Mouse (Mus musculus) hindbrain, embryonic 13.5 days (tissue): Measurements from ENCODE around the gene Vmn1r52. TPM values are rescaled to one million over a fixed set of nuclear protein-coding genes. Genes with fewer than 3 reads are reported as not detected.
"Not testable (repeated sequence)": the region's sequence is repeated elsewhere in the genome, so short reads cannot be mapped to it uniquely, and the experiment has no call there.

Experiments
- ATAC-seq: fragments of 200-750 bp; cut with Nextera tagmentation; 2 replicates; pipeline ENCODE4 v1.8.0; 2017; ENCODE audit warnings: moderate TSS enrichment; ENCODE audit not compliant: low FRiP score
- H3K27ac ChIP-seq: fragments of 300-500 bp; sonication (generic); 2 replicates; pipeline ENCODE4 v1.5.1; 2015; ENCODE audit warnings: inconsistent platforms, mild to moderate bottlenecking, moderate library complexity
- H3K27me3 ChIP-seq: fragments of 300-500 bp; sonication (generic); 2 replicates; pipeline ENCODE4 v1.6.1; 2015; ENCODE audit warnings: mild to moderate bottlenecking, inconsistent platforms
- H3K36me3 ChIP-seq: fragments of 300-500 bp; sonication (generic); 2 replicates; pipeline ENCODE4 v1.6.1; 2015; ENCODE audit warnings: mild to moderate bottlenecking, inconsistent platforms
- H3K4me1 ChIP-seq: fragments of 300-500 bp; sonication (generic); replicated peaks from 2 replicates; pipeline ENCODE4 v1.6.1; 2015; ENCODE audit warnings: inconsistent platforms
- H3K4me2 ChIP-seq: fragments of 300-500 bp; sonication (generic); 2 replicates; pipeline ENCODE4 v1.6.1; 2015; ENCODE audit warnings: inconsistent platforms, mild to moderate bottlenecking, moderate library complexity
- H3K4me3 ChIP-seq: fragments of 300-500 bp; sonication (generic); 2 replicates; pipeline ENCODE4 v1.5.1; 2015; ENCODE audit warnings: mild to moderate bottlenecking, inconsistent platforms
- H3K9ac ChIP-seq: fragments of 300-500 bp; sonication (generic); 2 replicates; pipeline ENCODE4 v1.6.1; 2015; ENCODE audit warnings: mild to moderate bottlenecking, inconsistent platforms
- H3K9me3 ChIP-seq: fragments of 300-500 bp; sonication (generic); 2 replicates; pipeline ENCODE4 v1.6.1; 2016; ENCODE audit warnings: inconsistent platforms
- WGBS: fragments of 180-500 bp; shearing (Covaris S2); methylation state at CpG from one replicate; pipeline ENCODE4 v1.1.7; 2015; 5-methylcytosine and 5-hydroxymethylcytosine counted together
- polyA plus RNA-seq: library from polyadenylated mRNA; unstranded; fragments of >200 nt; fragmentation: Nextera tagmentation; extraction: Ambion mirVana; gene quantifications from 2 replicates; pipeline ENCODE4 v1.2.1, GENCODE M21; 2015

Gene Vmn1r52
- not detected in 2 replicates for polyA plus RNA-seq

DNA sequence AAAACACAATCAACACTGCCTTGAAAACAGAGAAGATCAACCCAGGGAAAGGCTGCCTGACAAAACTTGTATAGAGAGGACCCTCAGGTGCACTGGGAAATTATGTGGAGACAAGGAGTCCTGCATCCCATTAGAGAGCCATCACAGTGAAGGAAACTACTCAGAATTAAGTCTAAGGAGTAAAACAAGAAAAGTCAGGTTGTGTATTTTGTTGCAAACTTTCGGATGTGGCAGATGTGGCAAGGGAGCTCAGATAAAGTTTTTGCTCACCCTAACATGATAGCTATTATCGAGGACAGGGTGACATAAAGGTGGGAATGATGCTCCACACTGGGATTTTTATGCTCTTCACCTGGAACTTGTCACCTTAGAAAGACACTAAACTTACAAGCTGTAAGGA lies at the start of gene Vmn1r52:
Gene Vmn1r52 (plus strand): TSS at position 301 of the 400 bp plus-strand sequence.
- no peaks in the 10 kb centered on the region for H3K9me3 ChIP-seq
- H3K36me3 ChIP-seq, result no peaks in the 10 kb centered on the region
- WGBS, result 80% methylated on average over 2 of the region's 2 CpGs
- no peak within 1 kb of the TSS for H3K9ac ChIP-seq
- no peak within 1 kb of the TSS for H3K27ac ChIP-seq
- H3K4me1 ChIP-seq, result no peaks in the 10 kb centered on the region
- ATAC-seq, result no peak
- no peaks in the 10 kb centered on the region for H3K27me3 ChIP-seq
- H3K4me2 ChIP-seq, result no peak within 1 kb of the TSS
- no peak within 1 kb of the TSS for H3K4me3 ChIP-seq

DNA sequence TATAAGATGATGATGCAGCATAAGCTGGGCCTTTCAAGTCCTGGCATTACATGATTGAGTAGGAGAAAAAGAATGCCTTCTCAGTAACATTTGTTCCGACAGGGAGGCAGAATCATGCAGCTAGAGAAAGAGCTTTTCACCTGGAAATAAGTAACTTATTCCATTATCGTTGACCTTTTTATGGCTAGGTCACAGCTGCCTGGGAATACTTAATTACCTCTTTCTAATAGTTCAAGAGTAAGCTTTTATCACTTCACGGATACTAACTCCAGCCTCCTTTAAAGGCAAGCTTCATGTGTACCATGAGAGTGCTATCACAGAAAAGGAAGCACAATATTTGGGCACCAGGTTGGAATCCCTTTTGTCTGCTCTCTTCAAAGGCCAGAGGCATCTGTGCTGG lies 14.5 kb upstream of the Vmn1r52 start:
- 86% methylated on average over 3 of the region's 3 CpGs for WGBS
- Histone ChIP-seq H3K4me2 (no peak overlapping the region), H3K4me1 (no peaks in the 10 kb centered on the region), H3K27me3 (no peaks in the 10 kb centered on the region), H3K9ac (no peak overlapping the region), H3K4me3 (no peak overlapping the region), H3K27ac (no peak overlapping the region), H3K9me3 (no peaks in the 10 kb centered on the region; the same call in none of the 2 replicates), H3K36me3 (no peaks in the 10 kb centered on the region)
- no peak for ATAC-seq

DNA sequence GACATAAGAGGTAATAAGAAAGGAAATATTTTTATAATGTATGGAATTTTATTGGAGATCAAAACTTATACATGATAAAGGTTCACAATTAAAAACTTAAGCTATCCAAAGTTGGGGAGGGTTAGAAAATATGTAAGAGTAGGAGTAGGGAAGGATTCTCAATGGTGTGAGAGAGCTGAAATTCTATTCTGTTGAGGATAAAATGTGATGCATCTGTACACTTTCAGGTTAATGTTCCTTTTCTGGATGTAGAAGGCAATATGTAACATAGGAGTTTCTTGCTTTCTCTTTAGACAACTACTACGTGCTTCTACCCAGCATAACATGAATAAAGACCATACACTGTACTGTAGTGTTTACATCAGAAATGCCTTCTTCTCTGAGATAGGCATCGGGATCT lies 27.9 kb downstream of the Vmn1r52 start, which contains the start of gene V1ra8:
Gene V1ra8 (plus strand): TSS at position 301 of the 400 bp plus-strand sequence.
- H3K9ac ChIP-seq, H3K4me2 ChIP-seq, H3K4me1 ChIP-seq, H3K27ac ChIP-seq, H3K27me3 ChIP-seq, H3K36me3 ChIP-seq, H3K9me3 ChIP-seq, H3K4me3 ChIP-seq, ATAC-seq: not testable (repeated sequence)
- WGBS, result 77% methylated on average over 2 of the region's 2 CpGs

DNA sequence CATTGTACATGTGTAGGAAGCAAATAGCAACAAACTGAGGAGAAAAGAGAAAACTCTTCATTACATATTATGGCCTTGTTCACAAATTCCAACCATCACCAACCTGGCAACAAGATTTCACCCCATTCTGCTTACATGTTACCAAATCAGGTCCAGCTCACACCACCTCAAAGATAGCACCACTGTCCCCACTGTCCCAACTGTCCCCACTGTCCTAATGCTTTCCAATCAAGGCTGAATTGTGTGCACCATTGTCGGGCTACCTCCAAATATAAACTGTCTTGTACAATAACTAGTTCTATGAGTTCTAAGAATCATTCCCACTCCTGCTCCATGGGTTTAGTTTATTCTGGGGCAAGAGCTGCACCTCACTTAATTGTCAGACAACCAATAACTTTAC lies 49.7 kb downstream of the Vmn1r52 start, which contains the start of gene Vmn1r53:
Gene Vmn1r53 (minus strand): TSS at position 101 of the 400 bp plus-strand sequence.
- Histone ChIP-seq H3K36me3 (no peaks in the 10 kb centered on the region), H3K9ac (no peak within 1 kb of the TSS), H3K27me3 (no peaks in the 10 kb centered on the region), H3K4me2 (no peak within 1 kb of the TSS), H3K4me1 (no peaks in the 10 kb centered on the region), H3K9me3 (no peaks in the 10 kb centered on the region), H3K4me3 (no peak within 1 kb of the TSS), H3K27ac (no peak within 1 kb of the TSS)
- no peak for ATAC-seq
- WGBS, result 83% methylated on average over 1 of the region's 1 CpGs

Other genes with a start within 250 kb of the Vmn1r52 start
- gene Vmn1r45, start 234.2 kb upstream of the Vmn1r52 start, polyA plus RNA-seq, result not detected in 2 replicates
- not detected in 2 replicates for gene Vmn1r46, start 205.5 kb upstream of the Vmn1r52 start, polyA plus RNA-seq
- not detected in 2 replicates for gene Vmn1r47, start 158.7 kb upstream of the Vmn1r52 start, polyA plus RNA-seq
- not detected in 2 replicates for gene Vmn1r48, start 138.0 kb upstream of the Vmn1r52 start, polyA plus RNA-seq
- not detected in 2 replicates for gene Vmn1r49, start 96.3 kb upstream of the Vmn1r52 start, polyA plus RNA-seq
- not detected in 2 replicates for gene Vmn1r50, start 73.4 kb upstream of the Vmn1r52 start, polyA plus RNA-seq
- not detected in 2 replicates for gene Vmn1r51, start 52.2 kb upstream of the Vmn1r52 start, polyA plus RNA-seq
- not detected in 2 replicates for gene V1ra8, start 28.0 kb downstream of the Vmn1r52 start, polyA plus RNA-seq
- not detected in 2 replicates for gene Vmn1r53, start 49.6 kb downstream of the Vmn1r52 start, polyA plus RNA-seq
- not detected in 2 replicates for gene Vmn1r54, start 71.5 kb downstream of the Vmn1r52 start, polyA plus RNA-seq
- not detected in 2 replicates for gene BC048671, start 126.4 kb downstream of the Vmn1r52 start, polyA plus RNA-seq
- gene Chst13, start 150.4 kb downstream of the Vmn1r52 start, polyA plus RNA-seq, result 0.12 and 0.17 TPM in 2 replicates
- gene Uroc1, start 158.5 kb downstream of the Vmn1r52 start, polyA plus RNA-seq, result not detected in 2 replicates
- 10.5 and 11.2 TPM in 2 replicates for gene Zxdc, start 194.7 kb downstream of the Vmn1r52 start, polyA plus RNA-seq